Mouse (Mus musculus): ENCODE data around the gene Chst3. TPM values are rescaled to one million over a fixed set of nuclear protein-coding genes. Genes with fewer than 3 reads are reported as not detected.
"Not testable (repeated sequence)": the region's sequence is repeated elsewhere in the genome, so short reads cannot be mapped to it uniquely, and the experiment has no call there.

Gene Chst3
- polyA plus RNA-seq, 1 experiment from 2014 or later, result 1.5 TPM

DNA sequence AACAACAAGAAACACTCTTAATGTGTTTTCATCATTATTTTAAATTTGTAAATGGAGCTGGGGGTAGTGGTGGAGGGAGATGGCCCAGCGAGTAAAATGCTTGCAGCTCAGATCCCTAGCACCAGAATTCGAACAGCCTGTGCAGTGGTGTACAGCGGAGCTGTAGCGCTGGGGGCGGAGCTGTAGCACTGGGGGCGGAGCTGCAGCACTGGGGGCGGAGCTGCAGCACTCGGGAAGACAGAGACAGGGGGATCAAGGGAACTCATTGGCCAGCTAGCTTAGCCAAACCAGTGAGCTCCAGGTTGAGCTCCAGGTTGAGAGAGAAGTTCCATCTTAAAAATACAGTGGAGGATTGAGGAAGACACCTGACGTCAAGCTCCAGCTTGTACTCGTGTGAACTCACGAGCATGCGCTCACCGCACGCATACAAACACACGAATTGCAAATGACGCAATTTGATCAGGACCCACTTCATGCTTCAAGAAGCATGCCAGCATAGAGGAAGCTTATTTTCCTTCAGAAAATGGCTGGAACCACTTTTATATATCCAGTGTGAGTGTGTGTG lies 38.3 kb upstream of the Chst3 start:
- Histone ChIP-seq H3K27me3 (ENCODE audit: control insufficient read depth, insufficient read depth, low read length) (no peaks in the 10 kb centered on the region), H3K4me3 (ENCODE audit: low read depth, low read length) (no peak overlapping the region), H3K9me3 (ENCODE audit: control insufficient read depth, low read length) (no peaks in the 10 kb centered on the region), H3K27ac (ENCODE audit: low read depth, low read length) (no peak overlapping the region), H3K9ac (ENCODE audit: low read depth, low read length) (no peak overlapping the region), H3K4me1 (replicated peaks; ENCODE audit: control insufficient read depth, insufficient read depth, low read length) (no peaks in the 10 kb centered on the region), H3K36me3 (ENCODE audit: control insufficient read depth, insufficient read depth, low read length) (no peaks in the 10 kb centered on the region), H3K4me2 (replicated peaks; ENCODE audit: low read depth, low read length) (no peak overlapping the region)
- ATAC-seq (ENCODE audit: low FRiP score) (no peak), DNase-seq (ENCODE audit: low spot score) (no peak)
- 63% methylated on average over 16 of the region's 16 CpGs for WGBS

DNA sequence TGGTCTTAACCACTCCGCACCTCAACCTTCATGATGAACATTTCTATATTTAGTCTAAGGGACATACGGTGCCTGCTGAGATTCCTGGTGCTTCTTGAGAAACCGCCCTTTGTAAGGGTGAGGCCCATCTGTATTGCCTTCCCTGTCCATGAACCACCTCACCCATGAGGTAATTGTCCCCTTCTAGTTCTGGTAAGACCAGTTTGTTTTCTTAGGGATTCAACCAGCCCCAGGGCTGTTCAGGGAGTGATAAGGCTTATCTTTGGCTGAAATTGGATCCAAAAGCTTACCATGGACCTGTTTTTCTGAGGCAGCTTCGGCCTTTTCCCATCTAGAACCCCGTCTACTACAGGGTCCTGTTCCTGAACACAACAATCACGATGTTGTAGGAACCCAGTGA lies 37.0 kb upstream of the Chst3 start:
- no peak for ATAC-seq (ENCODE audit: low FRiP score)
- WGBS, result 89% methylated on average over 6 of the region's 6 CpGs

DNA sequence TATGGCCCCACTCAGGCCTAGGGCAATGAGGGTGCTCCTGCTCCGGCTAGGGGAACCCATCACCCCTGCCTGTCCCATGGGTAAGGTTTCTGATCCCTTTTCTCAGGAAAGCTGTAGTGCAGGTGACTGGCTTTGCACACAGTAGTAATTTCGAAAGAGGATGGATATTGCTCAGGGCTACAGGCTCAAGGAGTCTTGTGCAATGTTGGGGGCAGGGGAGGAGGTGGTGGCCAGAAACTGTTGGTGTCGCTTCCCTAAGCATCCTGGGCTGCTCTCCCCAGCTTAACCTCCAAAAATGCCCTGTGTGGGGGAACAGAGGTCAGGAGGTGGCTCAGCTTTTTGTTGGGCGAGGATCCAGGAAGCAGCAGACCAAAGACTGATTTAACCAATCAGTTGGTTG lies 33.5 kb upstream of the Chst3 start:
- 82% methylated on average over 4 of the region's 4 CpGs for WGBS
- no peaks in the 10 kb centered on the region for H3K27me3 ChIP-seq (ENCODE audit: control insufficient read depth, insufficient read depth, low read length)
- H3K4me3 ChIP-seq (ENCODE audit: low read depth, low read length), result no peak overlapping the region
- no peaks in the 10 kb centered on the region for H3K36me3 ChIP-seq (ENCODE audit: control insufficient read depth, insufficient read depth, low read length)
- H3K27ac ChIP-seq (ENCODE audit: low read depth, low read length), result no peak overlapping the region
- H3K4me2 ChIP-seq (replicated peaks; ENCODE audit: low read depth, low read length), result no peak overlapping the region
- no peaks in the 10 kb centered on the region for H3K9me3 ChIP-seq (ENCODE audit: control insufficient read depth, low read length)
- DNase-seq (ENCODE audit: low spot score) (no peak), ATAC-seq (ENCODE audit: low FRiP score) (no peak)
- H3K9ac ChIP-seq (ENCODE audit: low read depth, low read length), result no peak overlapping the region
- H3K4me1 ChIP-seq (replicated peaks; ENCODE audit: control insufficient read depth, insufficient read depth, low read length), result no peaks in the 10 kb centered on the region

More for the DNA sequence above, 37.0 kb upstream of the Chst3 start:
- Histone ChIP-seq H3K27me3 (ENCODE audit: control insufficient read depth, insufficient read depth, low read length) (no peaks in the 10 kb centered on the region), H3K9me3 (ENCODE audit: control insufficient read depth, low read length) (no peaks in the 10 kb centered on the region), H3K4me3 (ENCODE audit: low read depth, low read length) (no peak overlapping the region), H3K4me2 (replicated peaks; ENCODE audit: low read depth, low read length) (no peak overlapping the region), H3K4me1 (replicated peaks; ENCODE audit: control insufficient read depth, insufficient read depth, low read length) (no peaks in the 10 kb centered on the region), H3K27ac (ENCODE audit: low read depth, low read length) (no peak overlapping the region), H3K36me3 (ENCODE audit: control insufficient read depth, insufficient read depth, low read length) (no peaks in the 10 kb centered on the region), H3K9ac (ENCODE audit: low read depth, low read length) (no peak overlapping the region)
- DNase-seq (ENCODE audit: low spot score), result no peak

DNA sequence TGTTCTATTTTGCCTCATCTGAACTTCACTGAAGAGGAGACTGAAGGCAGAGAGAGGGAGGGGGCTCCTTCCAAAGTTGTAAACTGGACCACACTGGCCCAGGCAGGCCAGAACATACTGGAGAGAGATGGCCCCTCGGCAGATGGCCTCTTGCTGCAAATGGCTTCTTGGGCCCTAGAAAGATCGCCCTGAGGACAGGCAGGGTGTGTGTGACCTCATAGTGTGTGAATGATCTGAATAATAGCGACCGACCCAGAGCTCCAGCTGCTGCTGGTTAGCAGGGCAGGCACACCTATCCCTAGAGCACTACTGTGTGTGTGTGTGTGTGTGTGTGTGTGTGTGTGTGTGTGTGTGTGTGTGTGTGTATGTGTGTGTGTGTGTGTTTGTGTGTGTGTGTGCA lies 33.1 kb upstream of the Chst3 start:
- H3K27me3 ChIP-seq (ENCODE audit: control insufficient read depth, insufficient read depth, low read length), result no peaks in the 10 kb centered on the region
- ATAC-seq (ENCODE audit: low FRiP score) (no peak), DNase-seq (ENCODE audit: low spot score) (no peak)
- no peak overlapping the region for H3K4me3 ChIP-seq (ENCODE audit: low read depth, low read length)
- no peaks in the 10 kb centered on the region for H3K9me3 ChIP-seq (ENCODE audit: control insufficient read depth, low read length)
- no peak overlapping the region for H3K27ac ChIP-seq (ENCODE audit: low read depth, low read length)
- H3K9ac ChIP-seq (ENCODE audit: low read depth, low read length), result no peak overlapping the region
- H3K4me1 ChIP-seq (replicated peaks; ENCODE audit: control insufficient read depth, insufficient read depth, low read length), result no peaks in the 10 kb centered on the region
- no peak overlapping the region for H3K4me2 ChIP-seq (replicated peaks; ENCODE audit: low read depth, low read length)
- H3K36me3 ChIP-seq (ENCODE audit: control insufficient read depth, insufficient read depth, low read length), result no peaks in the 10 kb centered on the region
- 67% methylated on average over 4 of the region's 4 CpGs for WGBS

DNA sequence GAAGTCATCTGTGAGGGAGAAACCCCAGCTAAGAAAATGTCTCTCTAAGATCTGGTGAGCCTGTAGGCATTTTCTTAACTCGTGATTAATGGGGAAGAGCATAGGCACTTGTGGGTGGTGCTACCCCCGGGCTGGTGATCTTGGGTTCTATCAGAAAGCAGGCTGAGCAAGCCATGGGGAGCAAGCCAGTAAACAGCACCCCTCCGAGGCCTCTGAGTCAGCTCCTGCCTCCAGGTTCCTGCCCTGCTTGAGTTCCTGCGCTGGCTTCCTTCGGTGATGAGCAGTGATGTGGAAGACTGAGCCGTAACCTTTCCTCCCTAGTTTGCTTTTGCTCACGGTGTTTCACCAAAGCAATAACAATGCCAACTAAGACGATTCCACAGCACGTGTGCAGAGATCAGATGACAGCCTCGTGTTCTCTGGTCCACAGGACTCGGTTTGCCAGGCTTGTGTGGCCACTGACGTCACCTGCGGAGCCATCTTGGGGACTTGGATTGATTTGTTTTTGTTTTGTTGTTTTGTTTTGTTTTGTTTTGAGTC lies 31.4 kb upstream of the Chst3 start:
- 81% methylated on average over 13 of the region's 13 CpGs for WGBS
- no peak for ATAC-seq (ENCODE audit: low FRiP score)
- H3K27me3 ChIP-seq (ENCODE audit: control insufficient read depth, insufficient read depth, low read length), result no peaks in the 10 kb centered on the region

DNA sequence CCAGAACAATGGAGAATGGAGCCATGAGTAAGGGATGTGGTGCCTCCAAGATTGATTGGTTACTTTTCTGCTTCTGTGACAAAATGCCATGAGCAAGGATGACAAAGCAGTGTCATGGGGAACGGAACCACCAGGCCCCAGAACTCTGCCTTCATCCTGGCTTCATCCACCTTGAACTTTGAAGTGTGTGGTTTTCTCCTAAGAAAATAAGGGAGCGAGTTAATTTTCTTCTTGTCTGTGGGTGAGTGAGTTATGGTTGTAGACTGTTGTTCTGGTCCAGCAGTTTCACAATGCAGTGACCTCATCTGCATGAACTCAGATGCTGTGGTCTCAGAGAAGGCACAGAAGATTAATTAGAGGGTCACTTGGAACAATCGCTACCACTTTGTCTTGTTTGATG lies 29.3 kb upstream of the Chst3 start:
- H3K9ac ChIP-seq (ENCODE audit: low read depth, low read length); H3K27ac ChIP-seq (ENCODE audit: low read depth, low read length); H3K4me2 ChIP-seq (replicated peaks; ENCODE audit: low read depth, low read length); DNase-seq (ENCODE audit: low spot score); ATAC-seq (ENCODE audit: low FRiP score); H3K36me3 ChIP-seq (ENCODE audit: control insufficient read depth, insufficient read depth, low read length); H3K9me3 ChIP-seq (ENCODE audit: control insufficient read depth, low read length); H3K4me1 ChIP-seq (replicated peaks; ENCODE audit: control insufficient read depth, insufficient read depth, low read length); H3K27me3 ChIP-seq (ENCODE audit: control insufficient read depth, insufficient read depth, low read length); H3K4me3 ChIP-seq (ENCODE audit: low read depth, low read length): not testable (repeated sequence)
- 54% methylated on average over 3 of the region's 3 CpGs for WGBS

More for the DNA sequence above, 31.4 kb upstream of the Chst3 start:
- H3K9ac ChIP-seq (ENCODE audit: low read depth, low read length), result no peak overlapping the region
- no peak overlapping the region for H3K4me3 ChIP-seq (ENCODE audit: low read depth, low read length)
- no peaks in the 10 kb centered on the region for H3K36me3 ChIP-seq (ENCODE audit: control insufficient read depth, insufficient read depth, low read length)
- H3K27ac ChIP-seq (ENCODE audit: low read depth, low read length), result no peak overlapping the region
- no peak for DNase-seq (ENCODE audit: low spot score)
- no peak overlapping the region for H3K4me2 ChIP-seq (replicated peaks; ENCODE audit: low read depth, low read length)
- no peaks in the 10 kb centered on the region for H3K4me1 ChIP-seq (replicated peaks; ENCODE audit: control insufficient read depth, insufficient read depth, low read length)
- no peaks in the 10 kb centered on the region for H3K9me3 ChIP-seq (ENCODE audit: control insufficient read depth, low read length)

DNA sequence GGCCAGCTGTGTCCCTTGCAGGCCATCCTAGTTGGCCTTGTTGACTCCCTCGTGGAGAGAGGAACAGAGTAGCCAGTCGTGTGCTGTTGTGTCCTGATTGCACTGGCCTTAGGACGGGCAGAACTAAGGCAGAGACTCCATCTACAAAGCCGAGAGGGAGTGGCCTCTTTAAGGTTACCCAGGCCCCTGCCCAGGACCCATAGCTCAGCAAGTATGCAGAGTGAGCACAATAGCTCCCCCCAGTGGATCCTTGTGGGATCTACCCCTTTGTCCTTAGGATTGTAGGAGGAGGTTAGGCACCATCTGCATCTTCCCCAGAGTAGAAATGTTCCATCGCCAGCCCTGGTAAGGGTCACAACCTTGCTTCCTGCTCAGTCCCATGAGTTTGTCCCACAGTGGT lies 27.5 kb upstream of the Chst3 start:
- Histone ChIP-seq H3K4me3 (ENCODE audit: low read depth, low read length) (no peak overlapping the region), H3K27me3 (ENCODE audit: control insufficient read depth, insufficient read depth, low read length) (no peaks in the 10 kb centered on the region), H3K27ac (ENCODE audit: low read depth, low read length) (no peak overlapping the region), H3K9ac (ENCODE audit: low read depth, low read length) (no peak overlapping the region), H3K4me2 (replicated peaks; ENCODE audit: low read depth, low read length) (no peak overlapping the region), H3K4me1 (replicated peaks; ENCODE audit: control insufficient read depth, insufficient read depth, low read length) (no peaks in the 10 kb centered on the region), H3K36me3 (ENCODE audit: control insufficient read depth, insufficient read depth, low read length) (no peaks in the 10 kb centered on the region), H3K9me3 (ENCODE audit: control insufficient read depth, low read length) (no peaks in the 10 kb centered on the region)
- WGBS, result 40% methylated on average over 5 of the region's 5 CpGs
- peak; percentile 82 for DNase-seq (ENCODE audit: low spot score)
- ATAC-seq (ENCODE audit: low FRiP score), result no peak

DNA sequence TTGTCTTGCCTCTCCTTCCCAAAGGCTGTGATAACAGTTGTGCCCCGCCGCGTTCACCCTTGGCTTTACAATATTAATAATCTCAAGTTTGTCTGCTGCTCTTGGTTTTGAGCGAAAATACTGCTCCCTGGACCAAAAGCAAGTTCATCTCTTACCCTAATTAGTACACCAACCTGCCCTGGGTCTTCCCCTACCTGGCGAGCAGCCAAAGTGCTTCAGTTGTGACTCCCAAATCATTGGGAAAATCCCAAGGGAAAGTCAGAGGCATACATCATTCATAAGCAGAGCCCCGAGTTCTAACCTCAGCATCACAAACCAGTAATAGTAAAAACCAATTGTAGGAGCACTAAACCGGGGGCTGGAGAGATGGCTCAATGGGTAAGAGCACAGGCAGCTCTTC lies 26.6 kb upstream of the Chst3 start:
- no peak for ATAC-seq (ENCODE audit: low FRiP score)
- no peaks in the 10 kb centered on the region for H3K9me3 ChIP-seq (ENCODE audit: control insufficient read depth, low read length)
- H3K4me1 ChIP-seq (replicated peaks; ENCODE audit: control insufficient read depth, insufficient read depth, low read length), result no peaks in the 10 kb centered on the region
- H3K27me3 ChIP-seq (ENCODE audit: control insufficient read depth, insufficient read depth, low read length), result no peaks in the 10 kb centered on the region
- no peak overlapping the region for H3K27ac ChIP-seq (ENCODE audit: low read depth, low read length)
- H3K4me3 ChIP-seq (ENCODE audit: low read depth, low read length), result no peak overlapping the region
- no peaks in the 10 kb centered on the region for H3K36me3 ChIP-seq (ENCODE audit: control insufficient read depth, insufficient read depth, low read length)
- 78% methylated on average over 7 of the region's 7 CpGs for whole genome bisulfite sequencing
- no peak overlapping the region for H3K4me2 ChIP-seq (replicated peaks; ENCODE audit: low read depth, low read length)
- DNase-seq (ENCODE audit: low spot score), result no peak
- no peak overlapping the region for H3K9ac ChIP-seq (ENCODE audit: low read depth, low read length)

DNA sequence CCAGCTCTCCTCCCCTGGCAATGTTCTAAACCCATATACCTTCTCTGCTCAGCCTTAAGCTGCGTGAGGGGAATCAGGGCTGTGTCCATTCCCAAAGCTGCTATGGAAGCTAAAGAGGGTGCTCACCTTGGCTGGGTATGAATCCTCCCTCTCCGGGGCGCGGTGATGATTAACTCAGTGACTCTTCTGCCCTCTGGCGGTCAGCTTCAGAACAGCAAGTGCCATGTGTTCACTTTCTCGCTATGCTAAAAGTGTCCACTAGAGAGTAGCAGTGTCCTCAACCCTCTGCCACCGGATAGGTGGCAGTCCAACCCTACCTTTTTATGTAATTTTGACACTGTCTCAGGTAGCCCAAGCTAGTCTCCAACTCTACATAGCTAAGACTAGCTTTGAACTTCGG lies 26.0 kb upstream of the Chst3 start:
- Histone ChIP-seq H3K4me3 (ENCODE audit: low read depth, low read length) (no peak overlapping the region), H3K4me2 (replicated peaks; ENCODE audit: low read depth, low read length) (no peak overlapping the region), H3K9ac (ENCODE audit: low read depth, low read length) (no peak overlapping the region), H3K27me3 (ENCODE audit: control insufficient read depth, insufficient read depth, low read length) (no peaks in the 10 kb centered on the region), H3K36me3 (ENCODE audit: control insufficient read depth, insufficient read depth, low read length) (no peaks in the 10 kb centered on the region), H3K4me1 (replicated peaks; ENCODE audit: control insufficient read depth, insufficient read depth, low read length) (no peaks in the 10 kb centered on the region), H3K27ac (ENCODE audit: low read depth, low read length) (no peak overlapping the region), H3K9me3 (ENCODE audit: control insufficient read depth, low read length) (no peaks in the 10 kb centered on the region)
- peak; percentile 96 for DNase-seq (ENCODE audit: low spot score)
- 2% methylated on average over 8 of the region's 8 CpGs for WGBS
- ATAC-seq (ENCODE audit: low FRiP score), result 0 out of 2 replicates have a peak, but pooled peaks have one; percentile 57

Measured in hindbrain, embryonic 11.5 days (tissue).